Mouse (Mus musculus): ENCODE results near the gene Nfkb2. TPM values are rescaled to one million over a fixed set of nuclear protein-coding genes. Genes with fewer than 3 reads are reported as not detected.

Nfkb2 gene
- polyA plus RNA-seq, 1 experiment from 2014 or later, result 6.1 TPM

GRCm38 (mm10) chr19:46324366-46324765, 20.2 kb downstream of the Nfkb2 start:
- H3K4me2 ChIP-seq (replicated peaks; ENCODE audit: low read depth), result no peak overlapping the region
- no peak overlapping the region for H3K4me3 ChIP-seq (ENCODE audit: low read depth, low read length)
- no peak for ATAC-seq
- H3K27ac ChIP-seq (ENCODE audit: low read depth, low read length), result no peak overlapping the region
- 68% methylated on average over 11 of the region's 11 CpGs for WGBS
- TF ChIP-seq CTCF (IDR thresholded peaks at IDR 0.05; ENCODE audit: low read depth), result no peak
- H3K4me1 ChIP-seq (replicated peaks; ENCODE audit: control insufficient read depth, insufficient read depth, low read length), result peaks cover 12% of the 10 kb centered on the region; the same call in 1 of the 2 replicates
- no peaks in the 10 kb centered on the region for H3K36me3 ChIP-seq (ENCODE audit: control insufficient read depth, insufficient read depth)
- H3K27me3 ChIP-seq (replicated peaks; ENCODE audit: control insufficient read depth, insufficient read depth, low read length), result peaks cover 56% of the 10 kb centered on the region
- no peaks in the 10 kb centered on the region for H3K9me3 ChIP-seq (ENCODE audit: control insufficient read depth)
- H3K9ac ChIP-seq (ENCODE audit: low read depth, low read length), result no peak overlapping the region

GRCm38 (mm10) chr19:46324918-46325317, 20.8 kb downstream of the Nfkb2 start:
- H3K4me1 ChIP-seq (replicated peaks; ENCODE audit: control insufficient read depth, insufficient read depth, low read length), result peaks cover 17% of the 10 kb centered on the region; the same call in 1 of the 2 replicates
- peaks cover 52% of the 10 kb centered on the region for H3K27me3 ChIP-seq (replicated peaks; ENCODE audit: control insufficient read depth, insufficient read depth, low read length)
- no peaks in the 10 kb centered on the region for H3K9me3 ChIP-seq (ENCODE audit: control insufficient read depth)
- 64% methylated on average over 5 of the region's 5 CpGs for WGBS
- no peak overlapping the region for H3K4me2 ChIP-seq (replicated peaks; ENCODE audit: low read depth)
- H3K4me3 ChIP-seq (ENCODE audit: low read depth, low read length), result no peak overlapping the region
- no peak for ATAC-seq
- H3K27ac ChIP-seq (ENCODE audit: low read depth, low read length), result no peak overlapping the region
- no peaks in the 10 kb centered on the region for H3K36me3 ChIP-seq (ENCODE audit: control insufficient read depth, insufficient read depth)
- no peak overlapping the region for H3K9ac ChIP-seq (ENCODE audit: low read depth, low read length)
- no peak for TF ChIP-seq CTCF (IDR thresholded peaks at IDR 0.05; ENCODE audit: low read depth)

- peaks cover 11% of the 10 kb centered on the region for H3K36me3 ChIP-seq (ENCODE audit: control insufficient read depth, insufficient read depth)
- H3K27me3 ChIP-seq (replicated peaks; ENCODE audit: control insufficient read depth, insufficient read depth, low read length), result peaks cover 41% of the 10 kb centered on the region
- H3K4me2 ChIP-seq (replicated peaks; ENCODE audit: low read depth), result peak overlapping the region; percentile 94
- no peak for ATAC-seq
- peak overlapping the region; percentile 66 for H3K4me3 ChIP-seq (ENCODE audit: low read depth, low read length)
- H3K27ac ChIP-seq (ENCODE audit: low read depth, low read length), result no peak overlapping the region
- no peak overlapping the region for H3K9ac ChIP-seq (ENCODE audit: low read depth, low read length)
- no peak for TF ChIP-seq CTCF (IDR thresholded peaks at IDR 0.05; ENCODE audit: low read depth)
- 11% methylated on average over 29 of the region's 29 CpGs for WGBS
- H3K9me3 ChIP-seq (ENCODE audit: control insufficient read depth), result no peaks in the 10 kb centered on the region
- peaks cover 18% of the 10 kb centered on the region; the same call in 1 of the 2 replicates for H3K4me1 ChIP-seq (replicated peaks; ENCODE audit: control insufficient read depth, insufficient read depth, low read length)
Observed at GRCm38 (mm10) chr19:46326019-46326755, 22.1 kb downstream of the Nfkb2 start.

- H3K4me1 ChIP-seq (replicated peaks; ENCODE audit: control insufficient read depth, insufficient read depth, low read length), result peaks cover 18% of the 10 kb centered on the region; the same call in 1 of the 2 replicates
- TF ChIP-seq CTCF (IDR thresholded peaks at IDR 0.05; ENCODE audit: low read depth), result no peak
- peak within 1 kb of the TSS; percentile 66 for H3K4me3 ChIP-seq (ENCODE audit: low read depth, low read length)
- peak within 1 kb of the TSS; percentile 62; the same call in 1 of the 2 replicates for H3K9ac ChIP-seq (ENCODE audit: low read depth, low read length)
- peaks cover 41% of the 10 kb centered on the region for H3K27me3 ChIP-seq (replicated peaks; ENCODE audit: control insufficient read depth, insufficient read depth, low read length)
- ATAC-seq, result no peak
- under 1% methylated on average over 35 of the region's 35 CpGs for WGBS
- no peaks in the 10 kb centered on the region for H3K9me3 ChIP-seq (ENCODE audit: control insufficient read depth)
- peak within 1 kb of the TSS; percentile 82; the same call in 1 of the 2 replicates for H3K27ac ChIP-seq (ENCODE audit: low read depth, low read length)
- peaks cover 17% of the 10 kb centered on the region for H3K36me3 ChIP-seq (ENCODE audit: control insufficient read depth, insufficient read depth)
- peak within 1 kb of the TSS; percentile 94 for H3K4me2 ChIP-seq (replicated peaks; ENCODE audit: low read depth)
Observed at GRCm38 (mm10) chr19:46326756-46327305, 22.7 kb downstream of the Nfkb2 start, which contains the start of gene Psd. Gene Psd (minus strand): TSS chr19:46327156.

- Histone ChIP-seq H3K36me3 (ENCODE audit: control insufficient read depth, insufficient read depth) (peaks cover 22% of the 10 kb centered on the region), H3K4me3 (ENCODE audit: low read depth, low read length) (peak overlapping the region; percentile 66), H3K27ac (ENCODE audit: low read depth, low read length) (peak overlapping the region; percentile 82; the same call in 1 of the 2 replicates), H3K4me2 (replicated peaks; ENCODE audit: low read depth) (peak overlapping the region; percentile 94), H3K9me3 (ENCODE audit: control insufficient read depth) (no peaks in the 10 kb centered on the region), H3K4me1 (replicated peaks; ENCODE audit: control insufficient read depth, insufficient read depth, low read length) (peaks cover 15% of the 10 kb centered on the region; the same call in 1 of the 2 replicates), H3K9ac (ENCODE audit: low read depth, low read length) (peak overlapping the region; percentile 62; the same call in 1 of the 2 replicates), H3K27me3 (replicated peaks; ENCODE audit: control insufficient read depth, insufficient read depth, low read length) (peaks cover 36% of the 10 kb centered on the region)
- ATAC-seq, result no peak
- WGBS, result 21% methylated on average over 14 of the region's 14 CpGs
- no peak for TF ChIP-seq CTCF (IDR thresholded peaks at IDR 0.05; ENCODE audit: low read depth)
Observed at GRCm38 (mm10) chr19:46327531-46328064, 23.5 kb downstream of the Nfkb2 start.
